Mouse (Mus musculus) NIH3T3 (cell line): Measurements from ENCODE around the gene Tas2r107.
"Not testable (repeated sequence)": the region's sequence is repeated elsewhere in the genome, so short reads cannot be mapped to it uniquely, and the experiment has no call there.

ENCODE experiments used
- DNase-seq: peaks from one replicate; pipeline ENCODE4 v3.0.0-alpha.2; 2012; ENCODE audit warnings: low read depth

The Tas2r107 gene

GRCm38 (mm10) chr6:131660049-131660448 is at the start of gene Tas2r107:
Gene Tas2r107, minus strand, starts transcription at chr6:131660149.
- no peak for DNase-seq

GRCm38 (mm10) chr6:131689963-131690362 is 30.0 kb upstream of the Tas2r107 start, which contains the start of gene Tas2r114:
Gene Tas2r114, minus strand, starts transcription at chr6:131690063.
- no peak for DNase-seq

GRCm38 (mm10) chr6:131687395-131687794 is 27.4 kb upstream of the Tas2r107 start, which contains the start of gene Tas2r105:
Gene Tas2r105, minus strand, starts transcription at chr6:131687495.
- no peak for DNase-seq

GRCm38 (mm10) chr6:131685644-131686043 is 25.7 kb upstream of the Tas2r107 start, which contains the start of gene Tas2r104:
Gene Tas2r104, minus strand, starts transcription at chr6:131685744.
- DNase-seq: no peak

- no peak for DNase-seq
Measured at GRCm38 (mm10) chr6:131678786-131679185, 18.8 kb upstream of the Tas2r107 start, which contains the start of gene Tas2r106. Gene Tas2r106, minus strand, starts transcription at chr6:131678886.

- no peak for DNase-seq
Measured at GRCm38 (mm10) chr6:131630812-131631211, 29.1 kb downstream of the Tas2r107 start, which contains the start of gene Tas2r130. Gene Tas2r130, minus strand, starts transcription at chr6:131630912.

GRCm38 (mm10) chr6:131609956-131610355 is 50.0 kb downstream of the Tas2r107 start:
- not testable (repeated sequence) for DNase-seq
